Mouse (Mus musculus): ENCODE data around the gene Mrpl55. TPM values are rescaled to one million over a fixed set of nuclear protein-coding genes. Genes with fewer than 3 reads are reported as not detected.

The Mrpl55 gene
- polyA plus RNA-seq, 1 experiment from 2014 or later, result 96.8 TPM

GRCm38 (mm10) chr11:59170549-59170948 is 31.7 kb upstream of the Mrpl55 start:
- Histone ChIP-seq H3K9ac (no peak overlapping the region), H3K27me3 (peaks cover 39% of the 10 kb centered on the region), H3K36me3 (no peaks in the 10 kb centered on the region), H3K4me3 (no peak overlapping the region), H3K4me2 (no peak overlapping the region), H3K4me1 (replicated peaks) (no peaks in the 10 kb centered on the region), H3K27ac (no peak overlapping the region), H3K9me3 (no peaks in the 10 kb centered on the region)
- 78% methylated on average over 4 of the region's 4 CpGs for WGBS
- ATAC-seq (ENCODE audit: low FRiP score), result no peak

DNA sequence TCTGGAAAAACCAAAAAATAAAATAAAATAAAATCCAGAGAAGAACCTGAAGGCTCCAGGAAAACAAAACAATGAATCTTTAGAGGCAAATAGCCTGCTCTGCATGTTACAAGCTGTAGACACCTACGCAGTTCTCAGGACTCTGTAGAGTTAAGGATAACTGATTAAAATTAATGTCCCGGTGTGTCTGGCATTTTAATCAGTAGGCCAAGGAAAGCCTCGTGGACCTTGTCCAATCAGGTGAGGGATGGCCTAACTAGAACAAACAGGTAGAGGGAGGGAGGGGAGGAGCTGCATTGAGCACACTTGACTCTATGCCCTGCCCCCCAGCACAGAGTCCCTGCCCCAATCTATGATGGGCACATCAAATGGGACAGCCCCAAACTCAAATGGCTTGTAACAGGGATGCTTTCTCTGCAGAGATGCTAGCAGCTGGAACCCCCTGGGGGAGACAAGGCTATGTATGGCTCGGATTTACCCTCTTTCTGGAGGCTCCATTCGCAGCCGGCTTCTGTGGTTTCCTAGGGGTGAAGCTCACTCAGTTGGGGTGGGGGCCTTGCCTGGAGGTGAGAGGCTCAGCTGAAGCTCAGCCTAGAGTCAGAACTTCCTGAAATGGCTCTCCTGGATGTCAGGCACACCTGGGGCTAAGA is 28.0 kb upstream of the Mrpl55 start:
- 49% methylated on average over 6 of the region's 6 CpGs for WGBS
- ATAC-seq (ENCODE audit: low FRiP score), result no peak
- Histone ChIP-seq H3K27ac (no peak overlapping the region), H3K9ac (no peak overlapping the region), H3K36me3 (no peaks in the 10 kb centered on the region), H3K4me1 (replicated peaks) (no peaks in the 10 kb centered on the region; the same call in 1 of the 2 replicates), H3K9me3 (no peaks in the 10 kb centered on the region), H3K4me3 (no peak overlapping the region), H3K4me2 (no peak overlapping the region), H3K27me3 (peaks cover 72% of the 10 kb centered on the region)

DNA sequence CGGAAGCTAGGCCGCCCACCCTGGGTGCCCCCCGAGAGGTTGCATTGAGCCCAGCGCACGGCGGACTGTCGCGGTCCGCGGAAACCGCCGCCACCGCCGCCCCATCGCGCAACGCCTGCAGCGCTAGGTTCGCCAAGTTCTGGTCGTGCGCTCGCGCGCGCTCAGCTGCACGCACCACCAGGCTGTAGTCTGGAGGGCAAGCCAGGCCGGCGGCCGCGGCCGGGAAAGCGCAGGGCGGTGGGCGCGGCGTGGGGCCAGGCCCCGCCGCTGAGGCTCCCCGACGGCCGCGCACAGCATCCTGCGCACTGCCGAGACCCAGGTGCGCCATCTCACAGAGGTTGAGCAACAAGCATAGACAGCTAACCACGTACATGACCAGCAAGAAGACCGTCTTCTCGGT is 25.8 kb upstream of the Mrpl55 start:
- H3K4me2 ChIP-seq, result peak overlapping the region; percentile 13; the same call in 1 of the 2 replicates
- no peak overlapping the region for H3K9ac ChIP-seq
- no peaks in the 10 kb centered on the region for H3K36me3 ChIP-seq
- no peaks in the 10 kb centered on the region for H3K9me3 ChIP-seq
- peaks cover 82% of the 10 kb centered on the region for H3K27me3 ChIP-seq
- H3K27ac ChIP-seq, result no peak overlapping the region
- ATAC-seq (ENCODE audit: low FRiP score), result no peak
- H3K4me3 ChIP-seq, result peak overlapping the region; percentile 16
- WGBS, result 3% methylated on average over 48 of the region's 48 CpGs
- no peaks in the 10 kb centered on the region; the same call in 1 of the 2 replicates for H3K4me1 ChIP-seq (replicated peaks)

- 10% methylated on average over 34 of the region's 34 CpGs for WGBS
- no peaks in the 10 kb centered on the region for H3K9me3 ChIP-seq
- peaks cover 85% of the 10 kb centered on the region for H3K27me3 ChIP-seq
- H3K4me1 ChIP-seq (replicated peaks), result no peaks in the 10 kb centered on the region; the same call in 1 of the 2 replicates
- no peak overlapping the region for H3K27ac ChIP-seq
- H3K4me2 ChIP-seq, result peak overlapping the region; percentile 13; the same call in 1 of the 2 replicates
- ATAC-seq (ENCODE audit: low FRiP score), result no peak
- H3K36me3 ChIP-seq, result no peaks in the 10 kb centered on the region
- H3K4me3 ChIP-seq, result peak overlapping the region; percentile 16
- H3K9ac ChIP-seq, result no peak overlapping the region
Measured at GRCm38 (mm10) chr11:59176921-59177320, 25.4 kb upstream of the Mrpl55 start.

DNA sequence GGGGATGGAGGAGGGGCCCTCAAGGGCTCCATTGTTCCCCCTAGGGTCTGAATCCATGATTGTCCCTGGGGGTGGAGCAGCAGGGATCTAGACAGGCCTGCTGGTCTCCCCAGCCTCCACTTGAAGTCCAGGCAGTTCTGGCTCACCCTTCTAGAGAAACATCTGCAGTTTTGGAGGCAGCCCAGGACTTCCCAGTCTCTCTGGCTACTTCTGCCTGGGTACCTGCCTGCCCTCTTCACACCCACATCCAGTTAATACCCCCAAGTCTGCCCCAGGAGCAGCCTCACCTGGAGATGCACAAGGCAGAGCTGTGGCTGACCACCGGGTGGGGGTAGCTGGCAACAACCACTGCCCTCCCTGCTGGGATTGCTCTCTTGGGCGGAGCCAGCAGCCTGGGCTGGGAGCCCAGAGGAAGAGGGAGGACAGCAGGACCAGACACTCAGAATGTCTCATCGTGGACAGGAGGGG is 19.4 kb upstream of the Mrpl55 start, which contains the start of gene Gjc2:
Gene Gjc2, minus strand, starts transcription at position 350 of the 468 bp plus-strand sequence.
- Histone ChIP-seq H3K9me3 (no peaks in the 10 kb centered on the region), H3K9ac (0 out of 2 replicates have a peak within 1 kb of the TSS, but pooled peaks have one; percentile 39), H3K4me1 (replicated peaks) (peaks cover 4% of the 10 kb centered on the region; the same call in 1 of the 2 replicates), H3K36me3 (peaks cover 46% of the 10 kb centered on the region), H3K4me3 (no peak within 1 kb of the TSS), H3K4me2 (no peak within 1 kb of the TSS), H3K27me3 (peaks cover 31% of the 10 kb centered on the region), H3K27ac (no peak within 1 kb of the TSS)
- no peak for ATAC-seq (ENCODE audit: low FRiP score)
- 53% methylated on average over 3 of the region's 3 CpGs for WGBS

DNA sequence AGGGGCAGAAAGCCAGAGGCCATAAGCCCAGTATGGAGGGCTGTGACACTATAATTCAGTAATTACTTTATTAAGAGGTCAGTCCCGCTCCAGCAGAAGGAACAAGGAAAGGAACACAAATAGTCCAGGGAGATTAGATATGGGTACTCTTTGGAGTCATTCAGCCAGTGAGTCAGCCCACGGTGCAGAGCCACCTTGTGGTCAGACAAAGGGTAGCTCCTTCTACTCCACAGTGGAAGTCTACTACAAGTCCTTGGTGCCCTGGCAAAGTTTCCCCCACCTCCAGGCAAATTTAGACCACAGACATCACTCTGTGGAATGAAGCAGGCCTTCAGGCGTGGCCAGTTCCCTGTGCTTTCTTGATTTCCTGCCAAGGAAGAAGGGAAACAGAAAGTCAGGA is 18.5 kb upstream of the Mrpl55 start:
- no peak overlapping the region for H3K9ac ChIP-seq
- H3K4me3 ChIP-seq, result no peak overlapping the region
- peaks cover 46% of the 10 kb centered on the region for H3K36me3 ChIP-seq
- 32% methylated on average over 3 of the region's 3 CpGs for WGBS
- H3K4me2 ChIP-seq, result no peak overlapping the region
- H3K27ac ChIP-seq, result no peak overlapping the region
- peaks cover 10% of the 10 kb centered on the region for H3K4me1 ChIP-seq (replicated peaks)
- no peaks in the 10 kb centered on the region for H3K9me3 ChIP-seq
- peaks cover 22% of the 10 kb centered on the region for H3K27me3 ChIP-seq
- peak; percentile 41; the same call in 1 of the 2 replicates for ATAC-seq (ENCODE audit: low FRiP score)

DNA sequence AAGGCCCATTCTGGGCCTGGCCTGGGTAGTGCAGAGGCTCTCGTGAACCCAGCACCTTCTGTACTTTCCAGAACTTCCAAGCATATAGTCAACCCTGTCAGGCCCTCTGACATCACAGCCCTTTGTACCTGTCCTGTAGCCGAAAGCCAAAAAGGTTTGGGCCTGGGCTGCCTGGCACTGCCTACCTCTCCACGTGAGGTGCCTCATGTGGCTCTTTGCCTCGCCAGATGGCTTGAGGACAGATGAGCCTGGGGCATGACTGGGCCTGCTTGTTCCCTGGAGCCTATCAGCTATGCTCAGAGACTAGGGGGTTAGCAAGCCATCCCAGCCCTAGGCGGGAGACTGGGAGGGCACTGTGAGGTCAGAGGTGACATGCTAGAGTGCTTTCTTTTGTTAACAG is 16.8 kb upstream of the Mrpl55 start:
- Histone ChIP-seq H3K36me3 (peaks cover 46% of the 10 kb centered on the region), H3K27me3 (peaks cover 5% of the 10 kb centered on the region; the same call in 1 of the 2 replicates), H3K9me3 (no peaks in the 10 kb centered on the region), H3K4me2 (no peak overlapping the region), H3K27ac (no peak overlapping the region), H3K9ac (no peak overlapping the region), H3K4me1 (replicated peaks) (peaks cover 26% of the 10 kb centered on the region), H3K4me3 (no peak overlapping the region)
- ATAC-seq (ENCODE audit: low FRiP score), result no peak
- 88% methylated on average over 5 of the region's 5 CpGs for WGBS

- peak overlapping the region; percentile 51; the same call in 1 of the 2 replicates for H3K9ac ChIP-seq
- H3K4me3 ChIP-seq, result no peak overlapping the region
- H3K27me3 ChIP-seq, result no peaks in the 10 kb centered on the region
- 86% methylated on average over 6 of the region's 6 CpGs for WGBS
- no peak for ATAC-seq (ENCODE audit: low FRiP score)
- peaks cover 32% of the 10 kb centered on the region for H3K4me1 ChIP-seq (replicated peaks)
- H3K27ac ChIP-seq, result no peak overlapping the region
- H3K4me2 ChIP-seq, result no peak overlapping the region
- peaks cover 42% of the 10 kb centered on the region for H3K36me3 ChIP-seq
- no peaks in the 10 kb centered on the region for H3K9me3 ChIP-seq
Measured at GRCm38 (mm10) chr11:59187706-59188105, 14.6 kb upstream of the Mrpl55 start.

DNA sequence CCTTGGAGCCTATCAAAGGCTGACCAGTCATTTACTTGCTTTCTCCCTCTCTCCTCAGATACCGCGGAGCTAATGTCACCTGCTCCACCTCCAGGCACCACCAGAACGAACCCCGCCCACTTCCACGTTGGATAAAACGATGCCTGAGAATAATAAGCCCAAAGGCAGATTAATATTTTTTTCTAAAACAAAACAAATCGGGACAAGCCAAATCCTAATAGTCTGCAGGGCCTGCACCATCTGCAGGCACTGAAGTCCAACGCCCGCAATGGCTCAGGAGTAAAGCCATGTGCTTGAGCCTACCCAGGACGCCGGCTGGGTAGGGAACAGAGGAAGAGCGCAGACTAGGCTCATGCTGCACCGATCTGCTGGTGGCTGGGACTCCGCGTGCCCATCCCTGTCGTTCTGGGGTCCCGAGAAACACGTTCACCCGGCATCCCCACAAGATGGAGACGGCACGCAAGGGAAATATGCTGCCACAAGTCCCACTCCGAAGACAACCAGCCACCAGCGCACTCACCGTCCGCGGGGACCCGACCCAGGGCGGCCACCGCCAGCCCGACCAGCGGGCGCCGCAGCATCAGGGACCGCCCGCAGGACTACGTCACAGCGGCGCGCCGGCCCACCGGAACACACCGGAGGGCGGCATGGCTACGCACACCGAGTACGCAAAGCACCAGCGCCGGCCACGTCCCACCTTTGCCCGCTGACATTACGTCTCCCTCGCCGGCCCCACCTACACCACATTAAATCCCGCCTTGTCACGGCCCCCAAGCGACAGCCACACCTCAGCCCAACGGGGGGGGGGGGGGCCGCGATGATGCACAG is 10.8 kb upstream of the Mrpl55 start:
- H3K4me2 ChIP-seq, result peak overlapping the region; percentile 76
- H3K4me3 ChIP-seq, result peak overlapping the region; percentile 60
- WGBS, result under 1% methylated on average over 52 of the region's 59 CpGs
- no peaks in the 10 kb centered on the region for H3K9me3 ChIP-seq
- H3K27ac ChIP-seq, result peak overlapping the region; percentile 93
- peaks cover 5% of the 10 kb centered on the region for H3K36me3 ChIP-seq
- H3K9ac ChIP-seq, result peak overlapping the region; percentile 86
- peaks cover 9% of the 10 kb centered on the region; the same call in 1 of the 2 replicates for H3K27me3 ChIP-seq
- H3K4me1 ChIP-seq (replicated peaks), result peaks cover 32% of the 10 kb centered on the region
- ATAC-seq (ENCODE audit: low FRiP score), result peak; percentile 96

GRCm38 (mm10) chr11:59192059-59192386 is 10.3 kb upstream of the Mrpl55 start, which contains the start of gene Guk1:
Guk1 (minus strand) TSS chr11:59192212.
- H3K36me3 ChIP-seq, result no peaks in the 10 kb centered on the region
- ATAC-seq (ENCODE audit: low FRiP score), result peak; percentile 36; the same call in 1 of the 2 replicates
- H3K9ac ChIP-seq, result peak within 1 kb of the TSS; percentile 86
- peaks cover 9% of the 10 kb centered on the region; the same call in 1 of the 2 replicates for H3K27me3 ChIP-seq
- WGBS, result 5% methylated on average over 16 of the region's 16 CpGs
- H3K4me1 ChIP-seq (replicated peaks), result peaks cover 32% of the 10 kb centered on the region
- peak within 1 kb of the TSS; percentile 60 for H3K4me3 ChIP-seq
- H3K4me2 ChIP-seq, result peak within 1 kb of the TSS; percentile 76
- H3K27ac ChIP-seq, result peak within 1 kb of the TSS; percentile 93
- H3K9me3 ChIP-seq, result no peaks in the 10 kb centered on the region

DNA sequence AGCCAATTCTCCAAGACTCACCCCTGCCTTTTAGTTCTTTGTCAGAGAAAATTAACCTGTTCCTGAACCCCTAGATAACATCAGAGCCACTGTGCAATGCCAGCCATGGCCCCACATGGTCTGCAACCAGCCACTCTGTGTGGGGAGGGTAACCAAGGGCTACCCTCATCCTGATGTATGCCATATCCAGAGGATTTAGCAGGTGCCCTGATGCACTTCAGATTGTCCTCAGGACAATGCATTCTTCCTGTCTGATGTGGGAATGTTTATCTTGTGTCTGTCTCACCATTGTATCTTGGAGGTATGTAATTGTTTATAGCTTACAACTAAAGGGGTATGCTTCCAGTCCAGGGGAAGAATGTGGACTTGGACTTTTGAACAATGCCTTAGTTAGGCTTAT is 6.1 kb upstream of the Mrpl55 start:
- H3K36me3 ChIP-seq, result peaks cover 10% of the 10 kb centered on the region
- no peaks in the 10 kb centered on the region for H3K9me3 ChIP-seq
- H3K4me2 ChIP-seq, result no peak overlapping the region
- ATAC-seq (ENCODE audit: low FRiP score), result no peak
- no peak overlapping the region for H3K9ac ChIP-seq
- H3K4me3 ChIP-seq, result no peak overlapping the region
- H3K4me1 ChIP-seq (replicated peaks), result peaks cover 5% of the 10 kb centered on the region
- H3K27me3 ChIP-seq, result peaks cover 9% of the 10 kb centered on the region; the same call in 1 of the 2 replicates
- H3K27ac ChIP-seq, result no peak overlapping the region
